Mouse (Mus musculus) liver, adult 2 months (tissue): ENCODE measurements around the gene Cdc34. TPM values are rescaled to one million over a fixed set of nuclear protein-coding genes. Genes with fewer than 3 reads are reported as not detected.
"Not testable (repeated sequence)": the region's sequence is repeated elsewhere in the genome, so short reads cannot be mapped to it uniquely, and the experiment has no call there.

Experiments used
- DNase-seq: peaks from one replicate; pipeline ENCODE4 v3.0.0-alpha.2; 2011; ENCODE audit warnings: low read depth, low spot score; ENCODE audit errors: extremely low read depth
- H3K27ac ChIP-seq: fragments of 200-500 bp; replicated peaks from 2 replicates; pipeline ENCODE4 v1.5.1; 2012; ENCODE audit warnings: low read depth, mild to moderate bottlenecking, control low read depth, inconsistent platforms, low read length; ENCODE audit not compliant: insufficient read depth
- H3K27me3 ChIP-seq: fragments of 200-500 bp; 2 replicates; pipeline ENCODE4 v1.6.1; 2012; ENCODE audit warnings: mild to moderate bottlenecking, moderate library complexity, low read length, inconsistent platforms; ENCODE audit not compliant: control insufficient read depth, insufficient read depth
- H3K36me3 ChIP-seq: fragments of 200-500 bp; 2 replicates; pipeline ENCODE4 v1.6.1; 2012; ENCODE audit warnings: low read length, inconsistent platforms; ENCODE audit not compliant: control insufficient read depth, insufficient read depth
- H3K4me1 ChIP-seq: fragments of 200-500 bp; 2 replicates; pipeline ENCODE4 v1.6.1; 2011; ENCODE audit warnings: low read length; ENCODE audit not compliant: control insufficient read depth, insufficient read depth
- H3K4me3 ChIP-seq: fragments of 200-500 bp; 2 replicates; pipeline ENCODE4 v1.5.1; 2011; ENCODE audit warnings: low read depth, mild to moderate bottlenecking, control low read depth, low read length, moderate library complexity; ENCODE audit not compliant: insufficient read depth
- H3K79me2 ChIP-seq: fragments of 200-500 bp; 2 replicates; pipeline ENCODE4 v1.6.1; 2012; ENCODE audit warnings: inconsistent platforms, mild to moderate bottlenecking, low read length, moderate library complexity; ENCODE audit not compliant: control insufficient read depth, insufficient read depth
- H3K9ac ChIP-seq: fragments of 200-500 bp; 2 replicates; pipeline ENCODE4 v1.6.1; 2012; ENCODE audit warnings: low read depth, mild to moderate bottlenecking, control low read depth, inconsistent platforms, low read length
- CTCF ChIP-seq: fragments of 200-500 bp; IDR thresholded peaks from 2 replicates; pipeline ENCODE4 v1.5.1; 2011; ENCODE audit warnings: low read depth, low read length, control low read depth
- POLR2A ChIP-seq: fragments of 200-500 bp; IDR thresholded peaks from 2 replicates; pipeline ENCODE4 v1.6.1; 2011; ENCODE audit warnings: low read length, control low read depth; ENCODE audit not compliant: insufficient read depth; ENCODE audit errors: extremely low read depth
- WGBS: fragments of 180-500 bp; shearing (Covaris S2); methylation state at CpG from one replicate; pipeline ENCODE4 v1.1.7; 2018; 5-methylcytosine and 5-hydroxymethylcytosine counted together
- polyA plus RNA-seq: library from polyadenylated mRNA; depleted of rRNA; stranded (reverse); fragments of >200 nt; gene quantifications from 2 replicates; pipeline ENCODE4 v1.2.3, GENCODE M21; 2012
- total RNA-seq: library from RNA; depleted of rRNA; stranded (reverse); fragments of >200 nt; gene quantifications from 2 replicates; pipeline ENCODE4 v1.2.3, GENCODE M21; 2014

Cdc34 gene
- total and polyA plus RNA-seq, 2 experiments, result 82.1 to 215 TPM

DNA sequence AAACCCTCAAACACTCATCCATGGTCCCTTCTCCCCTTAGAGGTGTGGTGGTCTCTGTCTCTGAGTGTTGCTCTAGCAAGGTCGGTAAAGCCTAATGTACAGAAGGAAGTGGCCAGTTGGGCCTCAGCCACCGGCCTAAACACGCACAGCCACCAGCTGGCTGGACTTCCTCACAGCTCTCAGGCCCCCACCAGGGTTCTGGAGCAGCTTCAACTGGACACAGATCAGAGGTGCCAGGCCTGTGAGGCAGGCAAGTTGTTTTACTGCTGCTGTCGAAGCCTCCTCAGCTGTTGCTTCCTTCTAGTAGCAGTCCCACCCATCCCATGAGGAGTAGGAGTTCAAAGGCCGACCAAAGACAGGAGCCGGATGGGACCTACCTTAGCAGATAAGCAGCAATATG, 15.9 kb downstream of the Cdc34 start:
- 54% methylated on average over 6 of the region's 6 CpGs for WGBS
- Histone ChIP-seq H3K9ac (no peak overlapping the region), H3K36me3 (no peaks in the 10 kb centered on the region), H3K27ac (no peak overlapping the region), H3K4me3 (no peak overlapping the region), H3K27me3 (no peaks in the 10 kb centered on the region), H3K4me1 (peaks cover 21% of the 10 kb centered on the region), H3K79me2 (no peaks in the 10 kb centered on the region)
- DNase-seq, result no peak
- TF ChIP-seq CTCF (no peak), POLR2A (no peak)

GRCm38 (mm10) chr10:79698459-79698858, 16.5 kb downstream of the Cdc34 start:
- H3K27me3 ChIP-seq, result no peaks in the 10 kb centered on the region
- H3K36me3 ChIP-seq, result no peaks in the 10 kb centered on the region
- H3K4me3 ChIP-seq, result no peak overlapping the region
- H3K9ac ChIP-seq, result no peak overlapping the region
- H3K79me2 ChIP-seq, result no peaks in the 10 kb centered on the region
- peaks cover 21% of the 10 kb centered on the region for H3K4me1 ChIP-seq
- TF ChIP-seq POLR2A (no peak), CTCF (no peak)
- 96% methylated on average over 6 of the region's 6 CpGs for WGBS
- H3K27ac ChIP-seq, result no peak overlapping the region
- DNase-seq, result no peak

DNA sequence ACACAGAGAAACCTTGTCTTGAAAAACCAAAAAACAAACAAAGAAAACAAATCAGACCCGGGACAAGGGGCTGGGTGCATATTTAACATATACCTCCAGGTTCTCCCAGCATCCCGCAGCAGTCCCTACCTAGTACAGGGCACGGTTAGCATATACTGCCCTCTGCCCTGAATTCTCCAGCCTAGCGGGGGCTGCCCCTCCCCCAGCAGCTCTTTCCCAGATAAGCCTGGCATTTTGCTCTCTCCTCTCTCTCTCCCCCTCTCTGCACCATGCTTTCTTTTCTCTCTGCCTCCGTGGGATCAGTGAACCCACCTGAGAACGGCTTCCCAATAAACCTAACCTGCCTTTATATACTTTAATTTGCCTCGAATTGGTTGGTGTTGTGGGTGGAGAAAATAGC, 18.7 kb downstream of the Cdc34 start:
- H3K27me3 ChIP-seq, result no peaks in the 10 kb centered on the region
- peaks cover 12% of the 10 kb centered on the region; the same call in 1 of the 2 replicates for H3K79me2 ChIP-seq
- H3K27ac ChIP-seq, result peak overlapping the region; percentile 45
- DNase-seq, result no peak
- H3K36me3 ChIP-seq, result no peaks in the 10 kb centered on the region
- no peak overlapping the region for H3K4me3 ChIP-seq
- H3K9ac ChIP-seq, result no peak overlapping the region
- TF ChIP-seq POLR2A (no peak), CTCF (no peak)
- WGBS, result 32% methylated on average over 7 of the region's 7 CpGs
- peaks cover 26% of the 10 kb centered on the region for H3K4me1 ChIP-seq

- Histone ChIP-seq H3K4me1 (peaks cover 29% of the 10 kb centered on the region), H3K27me3 (no peaks in the 10 kb centered on the region), H3K9ac (no peak overlapping the region), H3K4me3 (no peak overlapping the region), H3K36me3 (no peaks in the 10 kb centered on the region), H3K79me2 (peaks cover 15% of the 10 kb centered on the region; the same call in 1 of the 2 replicates), H3K27ac (peak overlapping the region; percentile 45)
- WGBS, result 21% methylated on average over 10 of the region's 10 CpGs
- TF ChIP-seq POLR2A, result no peak
- DNase-seq, result peak; percentile 92
These were observed 19.6 kb downstream of the Cdc34 start for GRCm38 (mm10) chr10:79701443-79702129.

- not testable (repeated sequence) for H3K36me3 ChIP-seq, H3K27ac ChIP-seq, H3K4me3 ChIP-seq, H3K27me3 ChIP-seq, DNase-seq, H3K9ac ChIP-seq
- peaks cover 25% of the 10 kb centered on the region for H3K79me2 ChIP-seq
- WGBS, result 89% methylated on average over 4 of the region's 4 CpGs
- peaks cover 37% of the 10 kb centered on the region for H3K4me1 ChIP-seq
These were observed 21.0 kb downstream of the Cdc34 start for GRCm38 (mm10) chr10:79702970-79703369.

DNA sequence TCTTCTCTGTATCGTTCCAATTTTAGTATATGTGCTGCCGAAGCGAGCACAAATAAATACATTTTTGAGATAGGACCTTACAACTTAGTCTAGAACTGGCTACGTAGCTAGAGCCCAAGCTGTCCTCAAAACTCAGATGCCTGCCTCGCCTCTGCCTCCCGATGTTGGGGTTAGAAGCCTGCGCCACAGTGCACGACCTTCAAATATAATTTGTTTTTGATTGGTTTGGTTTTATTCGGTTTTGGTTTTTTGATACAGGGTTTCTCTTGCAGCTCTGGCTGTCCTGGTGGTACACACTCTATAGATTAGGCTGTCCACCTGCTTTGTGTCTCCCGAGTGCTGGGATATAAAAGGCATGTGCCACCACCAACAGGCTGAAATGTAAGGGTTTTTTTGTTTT, 21.5 kb downstream of the Cdc34 start:
- 86% methylated on average over 10 of the region's 10 CpGs for WGBS
- TF ChIP-seq POLR2A (no peak), CTCF (no peak)
- H3K4me1 ChIP-seq, result peaks cover 37% of the 10 kb centered on the region
- no peak for DNase-seq
- peaks cover 27% of the 10 kb centered on the region for H3K79me2 ChIP-seq
- no peaks in the 10 kb centered on the region for H3K36me3 ChIP-seq
- H3K27ac ChIP-seq, result no peak overlapping the region
- H3K4me3 ChIP-seq, result no peak overlapping the region
- H3K27me3 ChIP-seq, result no peaks in the 10 kb centered on the region
- H3K9ac ChIP-seq, result no peak overlapping the region
